Mouse (Mus musculus) liver, adult (tissue): ENCODE results near the gene Stpg4.

Experiments
- GATA4 ChIP-seq: IDR thresholded peaks from 2 replicates; pipeline ENCODE4 v1.6.1; 2014; ENCODE audit warnings: mild to moderate bottlenecking, low read length; ENCODE audit not compliant: insufficient replicate concordance

Stpg4 gene

GRCm38 (mm10) chr17:87367640-87368039 lies 59.9 kb downstream of the Stpg4 start:
- no peak for TF ChIP-seq GATA4

- TF ChIP-seq GATA4, result no peak
These were observed 60.3 kb downstream of the Stpg4 start for GRCm38 (mm10) chr17:87367228-87367627.

GRCm38 (mm10) chr17:87366520-87366919 lies 61.0 kb downstream of the Stpg4 start:
- no peak for TF ChIP-seq GATA4

GRCm38 (mm10) chr17:87365268-87365667 lies 62.3 kb downstream of the Stpg4 start:
- no peak for TF ChIP-seq GATA4

GRCm38 (mm10) chr17:87364108-87364507 lies 63.4 kb downstream of the Stpg4 start:
- no peak for TF ChIP-seq GATA4

GRCm38 (mm10) chr17:87361132-87361531 lies 66.4 kb downstream of the Stpg4 start:
- no peak for TF ChIP-seq GATA4

- TF ChIP-seq GATA4, result no peak
These were observed 70.0 kb downstream of the Stpg4 start for GRCm38 (mm10) chr17:87357506-87357905.

- TF ChIP-seq GATA4, result no peak
These were observed 71.3 kb downstream of the Stpg4 start for GRCm38 (mm10) chr17:87356261-87356660.

GRCm38 (mm10) chr17:87355456-87355855 lies 72.1 kb downstream of the Stpg4 start:
- TF ChIP-seq GATA4, result no peak

- TF ChIP-seq GATA4, result no peak
These were observed 73.7 kb downstream of the Stpg4 start for GRCm38 (mm10) chr17:87353745-87354320.

GRCm38 (mm10) chr17:87352898-87353225 lies 74.7 kb downstream of the Stpg4 start:
- TF ChIP-seq GATA4, result no peak

GRCm38 (mm10) chr17:87352106-87352897 lies 75.2 kb downstream of the Stpg4 start:
- TF ChIP-seq GATA4, result no peak

- TF ChIP-seq GATA4, result no peak
These were observed 76.1 kb downstream of the Stpg4 start for GRCm38 (mm10) chr17:87351241-87352105.

GRCm38 (mm10) chr17:87350471-87351240 lies 76.9 kb downstream of the Stpg4 start:
- TF ChIP-seq GATA4, result no peak

- TF ChIP-seq GATA4, result no peak
These were observed 78.0 kb downstream of the Stpg4 start for GRCm38 (mm10) chr17:87349575-87349974.

GRCm38 (mm10) chr17:87349069-87349468 lies 78.5 kb downstream of the Stpg4 start:
- no peak for TF ChIP-seq GATA4

GRCm38 (mm10) chr17:87348353-87348752 lies 79.2 kb downstream of the Stpg4 start:
- no peak for TF ChIP-seq GATA4
